Mouse (Mus musculus) cerebellum, postnatal 4 days (tissue): ENCODE measurements around the gene Scly.

Source experiments
- DNase-seq, 2 experiments: peaks; one replicate each; pipeline ENCODE4 v3.0.0; 2022; ENCODE audit warnings: low spot score in 2 of 2, mixed read lengths in 1 of 2

The Scly gene

GRCm38 (mm10) chr1:91299707-91300426 lies 1.7 kb downstream of the Scly start:
- DNase-seq, result peak in 1 of 2 experiments; percentile 26

- no peak for DNase-seq
Measured at GRCm38 (mm10) chr1:91301206-91301920, 3.2 kb downstream of the Scly start.

GRCm38 (mm10) chr1:91302021-91302420 lies 3.9 kb downstream of the Scly start:
- DNase-seq, result no peak

- DNase-seq, result no peak
Measured at GRCm38 (mm10) chr1:91304621-91305020, 6.5 kb downstream of the Scly start.

- DNase-seq, result no peak
Measured at GRCm38 (mm10) chr1:91309366-91310085, 11.4 kb downstream of the Scly start.

- no peak for DNase-seq
Measured at GRCm38 (mm10) chr1:91312273-91312672, 14.1 kb downstream of the Scly start.

GRCm38 (mm10) chr1:91313251-91313650 lies 15.1 kb downstream of the Scly start:
- no peak for DNase-seq

GRCm38 (mm10) chr1:91317656-91318055 lies 19.5 kb downstream of the Scly start:
- no peak for DNase-seq

GRCm38 (mm10) chr1:91321760-91322438 lies 23.8 kb downstream of the Scly start, which contains the start of gene Espnl:
TSS of gene Espnl (plus strand) at chr1:91322075.
- peak in 1 of 2 experiments; percentile 33 for DNase-seq

- DNase-seq, result no peak
Measured at GRCm38 (mm10) chr1:91324646-91325045, 26.5 kb downstream of the Scly start.

- DNase-seq, result no peak
Measured at GRCm38 (mm10) chr1:91325488-91326042, 27.4 kb downstream of the Scly start.

GRCm38 (mm10) chr1:91332102-91332501 lies 34.0 kb downstream of the Scly start:
- no peak for DNase-seq

- DNase-seq, result no peak
Measured at GRCm38 (mm10) chr1:91333582-91333981, 35.4 kb downstream of the Scly start.

- DNase-seq, result no peak
Measured at GRCm38 (mm10) chr1:91337355-91337754, 39.2 kb downstream of the Scly start.

GRCm38 (mm10) chr1:91344001-91344400 lies 45.9 kb downstream of the Scly start:
- DNase-seq, result peak in 1 of 2 experiments; percentile 39

GRCm38 (mm10) chr1:91344921-91345685 lies 47.0 kb downstream of the Scly start:
- DNase-seq, result peak in 1 of 2 experiments; percentile 25

GRCm38 (mm10) chr1:91346892-91347291 lies 48.8 kb downstream of the Scly start:
- DNase-seq, result peak in 1 of 2 experiments; percentile 64

- no peak for DNase-seq
Measured at GRCm38 (mm10) chr1:91350841-91351240, 52.7 kb downstream of the Scly start, which contains the start of gene Klhl30. TSS of gene Klhl30 (plus strand) at chr1:91351016.

GRCm38 (mm10) chr1:91351249-91351648 lies 53.1 kb downstream of the Scly start:
- no peak for DNase-seq

- no peak for DNase-seq
Measured at GRCm38 (mm10) chr1:91352277-91352676, 54.1 kb downstream of the Scly start.

- no peak for DNase-seq
Measured at GRCm38 (mm10) chr1:91356105-91356504, 58.0 kb downstream of the Scly start.
